Mouse (Mus musculus) hindbrain, embryonic 11.5 days (tissue): Measurements from ENCODE around the gene Paqr7. TPM values are rescaled to one million over a fixed set of nuclear protein-coding genes. Genes with fewer than 3 reads are reported as not detected.
A peak's percentile ranks its signal among the peaks of the same experiment; 100 is the strongest.

ENCODE experiments used
- ATAC-seq: fragments of 200-750 bp; cut with Nextera tagmentation; 2 replicates; pipeline ENCODE4 v1.8.0; 2017; ENCODE audit warnings: mild to moderate bottlenecking, moderate TSS enrichment, moderate library complexity; ENCODE audit not compliant: low FRiP score
- DNase-seq: peaks from one replicate; pipeline ENCODE4 v3.0.0-alpha.2; 2015; ENCODE audit warnings: low spot score
- H3K27ac ChIP-seq: fragments of 300-500 bp; sonication (generic); 2 replicates; pipeline ENCODE4 v1.5.1; 2014; ENCODE audit warnings: mild to moderate bottlenecking, low read depth, low read length
- H3K27me3 ChIP-seq: fragments of 300-500 bp; sonication (generic); 2 replicates; pipeline ENCODE4 v1.6.1; 2014; ENCODE audit warnings: mild to moderate bottlenecking, low read length, moderate library complexity, mixed read lengths; ENCODE audit not compliant: control insufficient read depth, insufficient read depth
- H3K36me3 ChIP-seq: fragments of 300-500 bp; sonication (generic); 2 replicates; pipeline ENCODE4 v1.6.1; 2014; ENCODE audit warnings: mild to moderate bottlenecking, low read length, moderate library complexity, mixed read lengths; ENCODE audit not compliant: control insufficient read depth, insufficient read depth
- H3K4me1 ChIP-seq: fragments of 300-500 bp; sonication (generic); replicated peaks from 2 replicates; pipeline ENCODE4 v1.6.1; 2014; ENCODE audit warnings: low read length, mixed read lengths; ENCODE audit not compliant: control insufficient read depth, insufficient read depth
- H3K4me2 ChIP-seq: fragments of 300-500 bp; sonication (generic); replicated peaks from 2 replicates; pipeline ENCODE4 v1.6.1; 2014; ENCODE audit warnings: mild to moderate bottlenecking, low read depth, low read length
- H3K4me3 ChIP-seq: fragments of 300-500 bp; sonication (generic); 2 replicates; pipeline ENCODE4 v1.5.1; 2014; ENCODE audit warnings: low read depth, low read length
- H3K9ac ChIP-seq: fragments of 300-500 bp; sonication (generic); 2 replicates; pipeline ENCODE4 v1.6.1; 2014; ENCODE audit warnings: low read depth, low read length
- H3K9me3 ChIP-seq: fragments of 300-500 bp; sonication (generic); 2 replicates; pipeline ENCODE4 v1.6.1; 2016; ENCODE audit warnings: low read length; ENCODE audit not compliant: control insufficient read depth
- WGBS: fragments of 180-500 bp; shearing (Covaris S2); extraction: QIAGEN DNeasy Blood & Tissue Kit; methylation state at CpG from one replicate; pipeline ENCODE4 v1.1.7; 2014; 5-methylcytosine and 5-hydroxymethylcytosine counted together
- polyA plus RNA-seq: library from polyadenylated mRNA; unstranded; fragments of >200 nt; fragmentation: Nextera tagmentation; extraction: Ambion mirVana; gene quantifications from 2 replicates; pipeline ENCODE4 v1.2.1, GENCODE M21; 2014

The Paqr7 gene
- polyA plus RNA-seq, 1 experiment from 2014 or later, result 1.7 TPM

- Histone ChIP-seq H3K9ac (no peak overlapping the region), H3K4me3 (no peak overlapping the region), H3K27me3 (no peaks in the 10 kb centered on the region), H3K9me3 (no peaks in the 10 kb centered on the region), H3K27ac (no peak overlapping the region), H3K36me3 (no peaks in the 10 kb centered on the region), H3K4me2 (peak overlapping the region; percentile 13; the same call in 1 of the 2 replicates), H3K4me1 (no peaks in the 10 kb centered on the region)
- DNase-seq (peak; percentile 66), ATAC-seq (no peak)
- 31% methylated on average over 15 of the region's 15 CpGs for WGBS
Measured at GRCm38 (mm10) chr4:134512798-134513197, 16.3 kb downstream of the Paqr7 start.

DNA sequence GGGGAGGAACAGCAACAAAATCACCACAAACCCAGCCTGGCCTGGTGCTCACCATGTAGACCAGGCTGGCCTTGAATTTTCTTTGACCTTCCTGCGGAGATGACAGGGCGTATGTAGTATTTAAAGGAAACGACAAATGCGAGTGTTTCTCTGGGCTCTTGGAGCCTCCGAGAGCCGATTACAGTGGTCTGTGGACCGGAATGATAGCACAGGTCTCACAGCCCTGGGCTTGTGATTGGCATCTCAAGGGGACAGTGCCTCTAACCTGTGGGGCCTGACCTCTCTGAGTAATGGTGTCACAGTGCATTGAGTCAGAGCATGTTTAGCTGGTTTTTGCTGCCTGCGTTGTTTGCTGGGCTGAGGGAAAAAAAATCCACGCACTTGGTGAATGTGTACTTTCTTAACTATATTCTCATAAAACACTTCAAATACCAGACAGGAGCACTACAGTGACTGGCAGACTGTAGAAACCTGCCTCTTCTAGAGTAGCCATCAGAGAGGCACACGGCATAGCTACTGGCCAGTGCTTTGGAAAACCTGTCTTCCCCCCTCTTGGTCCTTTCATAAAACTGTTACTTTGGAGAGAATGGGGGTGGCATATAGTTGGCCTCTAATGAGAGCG lies 17.9 kb downstream of the Paqr7 start:
- WGBS, result 89% methylated on average over 11 of the region's 11 CpGs
- H3K4me1 ChIP-seq, result no peaks in the 10 kb centered on the region
- no peak overlapping the region for H3K9ac ChIP-seq
- no peak overlapping the region for H3K27ac ChIP-seq
- no peak overlapping the region for H3K4me2 ChIP-seq
- H3K36me3 ChIP-seq, result no peaks in the 10 kb centered on the region
- no peaks in the 10 kb centered on the region for H3K9me3 ChIP-seq
- no peak overlapping the region for H3K4me3 ChIP-seq
- DNase-seq, result no peak
- ATAC-seq, result no peak
- H3K27me3 ChIP-seq, result no peaks in the 10 kb centered on the region

- H3K9ac ChIP-seq, result no peak overlapping the region
- 89% methylated on average over 7 of the region's 7 CpGs for WGBS
Measured at GRCm38 (mm10) chr4:134515614-134516013, 19.1 kb downstream of the Paqr7 start.

GRCm38 (mm10) chr4:134516981-134517380 lies 20.5 kb downstream of the Paqr7 start:
- no peak overlapping the region for H3K4me3 ChIP-seq
- no peaks in the 10 kb centered on the region for H3K36me3 ChIP-seq
- no peak overlapping the region for H3K4me2 ChIP-seq
- DNase-seq (no peak), ATAC-seq (no peak)
- no peak overlapping the region for H3K9ac ChIP-seq
- H3K27me3 ChIP-seq, result no peaks in the 10 kb centered on the region
- H3K9me3 ChIP-seq, result no peaks in the 10 kb centered on the region
- H3K4me1 ChIP-seq, result no peaks in the 10 kb centered on the region
- 88% methylated on average over 8 of the region's 8 CpGs for WGBS
- H3K27ac ChIP-seq, result no peak overlapping the region

More at GRCm38 (mm10) chr4:134515614-134516013, 19.1 kb downstream of the Paqr7 start:
- no peak overlapping the region for H3K4me2 ChIP-seq
- no peaks in the 10 kb centered on the region for H3K9me3 ChIP-seq
- DNase-seq (no peak), ATAC-seq (no peak)
- H3K27ac ChIP-seq, result no peak overlapping the region
- H3K36me3 ChIP-seq, result no peaks in the 10 kb centered on the region
- no peaks in the 10 kb centered on the region for H3K27me3 ChIP-seq
- no peaks in the 10 kb centered on the region for H3K4me1 ChIP-seq
- no peak overlapping the region for H3K4me3 ChIP-seq

- Histone ChIP-seq H3K4me2 (no peak overlapping the region), H3K27me3 (no peaks in the 10 kb centered on the region), H3K36me3 (no peaks in the 10 kb centered on the region), H3K4me1 (no peaks in the 10 kb centered on the region), H3K27ac (no peak overlapping the region), H3K4me3 (no peak overlapping the region), H3K9ac (no peak overlapping the region), H3K9me3 (no peaks in the 10 kb centered on the region)
- DNase-seq (no peak), ATAC-seq (no peak)
- WGBS, result 89% methylated on average over 10 of the region's 10 CpGs
Measured at GRCm38 (mm10) chr4:134517719-134518118, 21.2 kb downstream of the Paqr7 start.

- Histone ChIP-seq H3K4me2 (no peak overlapping the region), H3K27me3 (no peaks in the 10 kb centered on the region), H3K9me3 (no peaks in the 10 kb centered on the region), H3K36me3 (no peaks in the 10 kb centered on the region), H3K9ac (no peak overlapping the region), H3K4me3 (no peak overlapping the region), H3K27ac (no peak overlapping the region), H3K4me1 (no peaks in the 10 kb centered on the region)
- no peak for ATAC-seq
- 96% methylated on average over 4 of the region's 4 CpGs for WGBS
- DNase-seq, result no peak
Measured at GRCm38 (mm10) chr4:134518541-134518940, 22.0 kb downstream of the Paqr7 start.

DNA sequence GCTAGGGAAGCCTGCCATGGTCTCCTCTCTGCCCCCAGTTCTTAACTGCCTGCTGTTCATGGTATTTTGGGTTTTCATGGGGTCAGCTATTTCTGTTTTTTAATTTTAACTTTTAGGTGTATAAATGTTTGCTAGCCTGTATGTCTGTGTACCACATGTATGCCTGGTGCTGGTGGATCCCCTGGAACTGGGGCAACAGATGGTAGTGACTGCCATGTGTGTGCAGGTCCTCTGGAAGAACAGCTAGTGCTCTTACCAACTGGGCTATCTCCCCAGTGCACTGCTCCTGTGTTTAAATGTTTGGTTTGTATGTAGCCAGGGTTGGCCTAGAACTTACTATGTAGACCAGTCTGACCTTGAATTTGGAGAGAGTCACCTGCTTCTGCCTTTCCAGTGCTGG lies 22.8 kb downstream of the Paqr7 start:
- Histone ChIP-seq H3K9me3 (no peaks in the 10 kb centered on the region), H3K36me3 (no peaks in the 10 kb centered on the region), H3K4me1 (no peaks in the 10 kb centered on the region), H3K27ac (no peak overlapping the region), H3K4me2 (no peak overlapping the region), H3K27me3 (no peaks in the 10 kb centered on the region), H3K9ac (no peak overlapping the region), H3K4me3 (no peak overlapping the region)
- DNase-seq, result no peak
- ATAC-seq, result no peak

DNA sequence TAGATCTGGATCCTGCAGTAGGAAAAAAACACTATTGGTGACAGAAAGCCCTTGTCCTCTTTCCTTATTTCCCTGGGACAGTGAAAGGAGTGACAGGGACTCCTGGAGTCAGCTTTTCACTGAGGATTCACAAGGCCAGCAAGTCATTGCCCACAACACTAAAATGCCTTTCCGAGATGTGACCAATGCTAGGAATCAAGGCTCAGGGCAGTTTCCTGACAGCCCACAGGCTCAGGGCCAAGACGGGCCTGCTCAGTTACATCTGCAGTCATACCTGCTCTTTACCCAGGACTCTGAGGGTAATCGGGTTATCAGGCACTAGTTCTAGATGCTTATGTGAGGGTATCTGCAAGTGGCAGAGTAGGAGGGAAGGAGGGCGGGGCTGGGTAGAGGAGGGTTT lies 26.9 kb downstream of the Paqr7 start:
- Histone ChIP-seq H3K4me2 (no peak overlapping the region), H3K9ac (no peak overlapping the region), H3K4me3 (no peak overlapping the region), H3K4me1 (no peaks in the 10 kb centered on the region), H3K36me3 (no peaks in the 10 kb centered on the region), H3K27me3 (no peaks in the 10 kb centered on the region), H3K9me3 (no peaks in the 10 kb centered on the region), H3K27ac (no peak overlapping the region)
- DNase-seq (no peak), ATAC-seq (no peak)
- WGBS, result 92% methylated on average over 4 of the region's 4 CpGs

DNA sequence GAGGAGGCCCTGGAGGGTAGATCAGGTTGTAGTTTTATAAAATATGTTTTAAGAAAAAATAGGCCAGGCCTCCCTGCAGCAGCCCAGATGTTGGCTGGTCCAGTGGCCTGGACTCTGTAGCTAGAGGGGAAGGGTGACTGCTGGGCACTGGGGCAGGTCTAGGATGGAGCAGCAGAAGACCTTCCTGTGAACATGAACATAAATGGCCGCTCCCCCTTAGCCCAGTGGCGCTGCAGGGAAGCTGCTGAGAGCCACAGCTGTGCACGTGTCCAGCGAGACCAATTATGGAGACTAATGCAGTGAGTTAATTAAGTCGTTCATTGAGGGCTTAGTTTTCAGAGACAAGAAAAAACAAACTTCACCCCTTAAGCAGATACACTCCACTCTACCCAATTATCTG lies 29.3 kb downstream of the Paqr7 start:
- Histone ChIP-seq H3K9ac (no peak overlapping the region), H3K4me3 (no peak overlapping the region), H3K9me3 (no peaks in the 10 kb centered on the region), H3K27ac (no peak overlapping the region), H3K27me3 (no peaks in the 10 kb centered on the region), H3K4me1 (no peaks in the 10 kb centered on the region), H3K36me3 (no peaks in the 10 kb centered on the region), H3K4me2 (no peak overlapping the region)
- WGBS, result 80% methylated on average over 5 of the region's 5 CpGs
- no peak for DNase-seq
- no peak for ATAC-seq
